Mouse (Mus musculus): Measurements from ENCODE around the gene Ciapin1. TPM values are rescaled to one million over a fixed set of nuclear protein-coding genes. Genes with fewer than 3 reads are reported as not detected.

Gene Ciapin1
- total RNA-seq (2014; fragmentation: Nextera tagmentation) (52.3 and 71.1 TPM in 2 replicates), total RNA-seq (2017) (31.6 and 38.2 TPM in 2 replicates)

GRCm38 (mm10) chr8:94837662-94838574 is at the start of gene Ciapin1, which contains the start of gene Coq9:
TSS of gene Ciapin1 (minus strand) at chr8:94838358.
TSS of gene Coq9 (plus strand) at chr8:94838321.
- peak; percentile 93 for ATAC-seq (replicated peaks; ENCODE audit: low FRiP score, low TSS enrichment, poor library complexity, severe bottlenecking)

GRCm38 (mm10) chr8:94880742-94881141 is 42.6 kb upstream of the Ciapin1 start:
- no peak for ATAC-seq (replicated peaks; ENCODE audit: low FRiP score, low TSS enrichment, poor library complexity, severe bottlenecking)

- no peak for ATAC-seq (replicated peaks; ENCODE audit: low FRiP score, low TSS enrichment, poor library complexity, severe bottlenecking)
Measured at GRCm38 (mm10) chr8:94876820-94877219, 38.7 kb upstream of the Ciapin1 start.

- peak; percentile 68 for ATAC-seq (replicated peaks; ENCODE audit: low FRiP score, low TSS enrichment, poor library complexity, severe bottlenecking)
Measured at GRCm38 (mm10) chr8:94876197-94876730, 38.1 kb upstream of the Ciapin1 start, which contains the start of gene Dok4. TSS of gene Dok4 (minus strand) at chr8:94876330.

- ATAC-seq (replicated peaks; ENCODE audit: low FRiP score, low TSS enrichment, poor library complexity, severe bottlenecking): no peak
Measured at GRCm38 (mm10) chr8:94875871-94876150, 37.7 kb upstream of the Ciapin1 start.

- no peak for ATAC-seq (replicated peaks; ENCODE audit: low FRiP score, low TSS enrichment, poor library complexity, severe bottlenecking)
Measured at GRCm38 (mm10) chr8:94875096-94875870, 37.1 kb upstream of the Ciapin1 start.

- peak; percentile 61 for ATAC-seq (replicated peaks; ENCODE audit: low FRiP score, low TSS enrichment, poor library complexity, severe bottlenecking)
Measured at GRCm38 (mm10) chr8:94874358-94874757, 36.2 kb upstream of the Ciapin1 start.

GRCm38 (mm10) chr8:94872576-94872975 is 34.4 kb upstream of the Ciapin1 start:
- ATAC-seq (replicated peaks; ENCODE audit: low FRiP score, low TSS enrichment, poor library complexity, severe bottlenecking): no peak

- ATAC-seq (replicated peaks; ENCODE audit: low FRiP score, low TSS enrichment, poor library complexity, severe bottlenecking): no peak
Measured at GRCm38 (mm10) chr8:94872156-94872555, 34.0 kb upstream of the Ciapin1 start.

- ATAC-seq (replicated peaks; ENCODE audit: low FRiP score, low TSS enrichment, poor library complexity, severe bottlenecking): no peak
Measured at GRCm38 (mm10) chr8:94871108-94871894, 33.1 kb upstream of the Ciapin1 start.

GRCm38 (mm10) chr8:94870474-94871107 is 32.4 kb upstream of the Ciapin1 start:
- 0 out of 2 replicates have a peak, but pooled peaks have one; percentile 27 for ATAC-seq (replicated peaks; ENCODE audit: low FRiP score, low TSS enrichment, poor library complexity, severe bottlenecking)

- no peak for ATAC-seq (replicated peaks; ENCODE audit: low FRiP score, low TSS enrichment, poor library complexity, severe bottlenecking)
Measured at GRCm38 (mm10) chr8:94870003-94870402, 31.8 kb upstream of the Ciapin1 start.

GRCm38 (mm10) chr8:94869146-94869545 is 31.0 kb upstream of the Ciapin1 start:
- no peak for ATAC-seq (replicated peaks; ENCODE audit: low FRiP score, low TSS enrichment, poor library complexity, severe bottlenecking)

- ATAC-seq (replicated peaks; ENCODE audit: low FRiP score, low TSS enrichment, poor library complexity, severe bottlenecking): no peak
Measured at GRCm38 (mm10) chr8:94866921-94867320, 28.8 kb upstream of the Ciapin1 start.

GRCm38 (mm10) chr8:94865292-94865691 is 27.1 kb upstream of the Ciapin1 start:
- ATAC-seq (replicated peaks; ENCODE audit: low FRiP score, low TSS enrichment, poor library complexity, severe bottlenecking): no peak

GRCm38 (mm10) chr8:94863897-94864673 is 25.9 kb upstream of the Ciapin1 start:
- no peak for ATAC-seq (replicated peaks; ENCODE audit: low FRiP score, low TSS enrichment, poor library complexity, severe bottlenecking)

GRCm38 (mm10) chr8:94862487-94863220 is 24.5 kb upstream of the Ciapin1 start:
- no peak for ATAC-seq (replicated peaks; ENCODE audit: low FRiP score, low TSS enrichment, poor library complexity, severe bottlenecking)
